Mouse (Mus musculus) mouse embryonic stem cell (cell line): Measurements from ENCODE around the gene Adra2b.

Experiments
- in situ Hi-C, 2 experiments: fragments of 300-500 bp; cut with MboI; formaldehyde crosslinking; loops; 1 replicate in 1 of 2; 3 replicates in 1 of 2; pipeline ENCODE4 v1.14.3; 2019 to 2020; ENCODE audit warnings: low sequenced_read_pairs in 2 of 2, low pct_unique_long_range_greater_than_20kb in 1 of 2, mixed read lengths in 1 of 2; ENCODE audit not compliant: unreplicated experiment in 1 of 2

Gene Adra2b

DNA sequence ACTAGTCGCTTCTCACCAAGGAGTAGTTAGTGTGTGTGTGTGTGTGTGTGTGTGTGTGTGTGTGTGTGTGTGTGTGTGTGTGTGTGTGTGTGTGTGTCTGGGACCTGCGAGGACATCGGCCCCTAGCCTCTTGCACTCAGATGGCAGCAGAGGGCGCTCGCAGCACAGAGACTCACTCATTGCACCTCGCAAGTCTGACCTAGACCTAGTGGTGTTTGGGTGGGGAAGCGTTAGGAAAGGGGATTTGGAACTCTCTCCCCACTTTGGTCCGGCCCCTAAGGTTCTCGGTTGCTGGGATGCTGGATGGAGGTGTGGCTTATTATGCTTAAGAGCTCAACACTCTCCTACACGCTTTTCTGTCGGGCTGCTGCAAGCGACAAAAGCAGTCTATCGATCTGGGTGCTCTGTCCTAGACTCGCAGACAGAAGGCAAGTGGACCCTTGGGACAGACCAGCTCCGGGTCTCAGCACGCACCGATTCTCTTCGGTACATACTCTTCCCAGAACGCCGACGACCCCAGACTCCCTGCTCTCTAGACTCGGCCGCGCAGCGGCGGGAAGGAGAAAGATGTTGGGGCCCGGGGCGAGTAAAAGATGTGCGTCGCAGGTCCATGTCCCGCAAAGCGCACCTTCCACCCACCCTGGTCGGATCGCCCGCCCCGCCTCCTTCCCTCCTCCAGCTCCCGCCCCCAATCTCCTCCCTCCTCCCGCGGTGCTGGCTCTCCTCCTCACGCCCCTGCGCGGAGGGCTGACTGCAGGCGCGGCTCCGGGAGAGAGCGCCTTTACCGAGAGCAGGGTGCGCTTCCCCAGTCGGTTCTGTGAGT lies at the start of gene Adra2b:
Gene Adra2b, plus strand, starts transcription at position 750 of the 823 bp plus-strand sequence.
- in situ Hi-C loops = loop anchor here in 1 of 2 experiments (5.0 to 25.0 kb wide), 2 partner anchors 80 to 325 kb away; partner anchors contain the start of gene Fahd2a

DNA sequence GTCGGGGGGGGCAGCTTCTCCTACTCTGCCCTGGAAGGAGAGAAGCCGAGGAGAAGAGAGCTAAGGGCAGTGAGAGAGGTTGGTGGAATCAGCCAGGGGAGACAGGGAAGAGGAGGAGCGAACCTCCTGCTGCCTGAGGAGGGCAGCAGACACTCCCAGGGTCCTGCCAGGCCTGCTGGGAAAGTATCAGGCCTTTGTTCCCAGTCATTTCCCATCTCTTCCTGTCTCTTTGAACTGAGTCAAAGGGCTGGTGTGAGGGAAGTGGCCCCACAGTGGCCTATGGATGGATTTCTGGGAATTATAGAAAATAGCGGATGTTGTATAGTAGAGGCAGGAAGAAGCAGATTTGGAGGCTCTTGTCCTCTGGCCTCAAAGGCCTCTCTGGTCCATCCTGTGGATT lies 49.1 kb upstream of the Adra2b start:
- in situ Hi-C loops = no loop called here

DNA sequence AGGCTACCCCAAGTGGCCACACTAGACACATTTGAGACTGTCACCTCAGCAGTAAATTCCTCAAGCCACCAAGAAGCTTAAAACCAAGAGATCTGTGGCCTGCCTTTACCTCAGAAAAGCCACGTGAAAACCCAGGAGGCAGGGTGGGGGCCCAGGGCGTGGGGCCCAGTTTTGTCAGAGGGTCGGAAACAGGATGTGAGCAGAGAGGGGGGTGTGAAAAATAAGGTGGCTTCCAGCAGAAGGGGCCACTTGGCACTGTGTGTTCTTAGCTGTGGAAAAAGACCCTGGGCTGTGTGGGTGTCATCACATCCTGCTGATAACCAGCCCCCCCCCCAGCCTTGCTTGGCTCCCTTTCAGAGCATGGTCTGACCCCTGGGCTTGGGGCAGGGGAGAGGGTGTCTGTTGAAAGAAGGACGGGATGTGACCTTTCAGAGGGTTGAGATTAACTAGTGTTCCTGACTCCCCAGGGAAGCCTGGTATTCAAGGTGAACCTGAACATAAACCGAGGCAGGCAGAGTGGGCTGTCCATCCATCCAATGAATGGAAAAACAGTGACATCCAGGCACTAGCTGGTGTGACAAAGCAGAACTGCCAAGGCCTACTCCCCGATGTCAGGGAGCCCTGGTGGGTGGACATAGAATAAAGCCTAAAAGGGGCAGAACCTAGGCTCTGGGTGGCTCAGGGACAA lies 48.4 kb upstream of the Adra2b start:
- in situ Hi-C loops = no loop called here

GRCm38 (mm10) chr2:127315155-127315470 lies 47.9 kb upstream of the Adra2b start:
- in situ Hi-C loops = no loop called here

DNA sequence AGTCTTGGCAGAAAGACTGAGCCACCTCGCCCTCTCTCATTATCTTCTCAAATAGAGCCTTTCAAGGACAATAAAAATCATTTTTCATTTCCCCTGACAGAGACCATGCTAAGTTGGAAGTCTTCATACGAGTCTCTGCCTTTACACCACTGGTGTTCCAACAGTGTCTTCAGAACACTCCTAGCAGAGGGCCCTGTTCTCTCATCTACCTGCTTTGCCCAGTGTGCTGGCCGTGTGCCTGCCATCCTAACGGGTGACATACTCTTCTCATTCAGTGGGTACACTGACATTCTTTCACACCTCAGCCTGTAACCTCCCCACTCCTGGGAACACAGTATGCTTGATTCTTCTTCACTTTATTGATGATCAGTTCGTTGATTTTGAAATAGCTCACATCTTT lies 46.6 kb upstream of the Adra2b start:
- in situ Hi-C loops = no loop called here

GRCm38 (mm10) chr2:127318136-127318535 lies 44.9 kb upstream of the Adra2b start:
- in situ Hi-C loops = no loop called here

- in situ Hi-C loops = no loop called here
Observed at GRCm38 (mm10) chr2:127319071-127319470, 43.9 kb upstream of the Adra2b start.

DNA sequence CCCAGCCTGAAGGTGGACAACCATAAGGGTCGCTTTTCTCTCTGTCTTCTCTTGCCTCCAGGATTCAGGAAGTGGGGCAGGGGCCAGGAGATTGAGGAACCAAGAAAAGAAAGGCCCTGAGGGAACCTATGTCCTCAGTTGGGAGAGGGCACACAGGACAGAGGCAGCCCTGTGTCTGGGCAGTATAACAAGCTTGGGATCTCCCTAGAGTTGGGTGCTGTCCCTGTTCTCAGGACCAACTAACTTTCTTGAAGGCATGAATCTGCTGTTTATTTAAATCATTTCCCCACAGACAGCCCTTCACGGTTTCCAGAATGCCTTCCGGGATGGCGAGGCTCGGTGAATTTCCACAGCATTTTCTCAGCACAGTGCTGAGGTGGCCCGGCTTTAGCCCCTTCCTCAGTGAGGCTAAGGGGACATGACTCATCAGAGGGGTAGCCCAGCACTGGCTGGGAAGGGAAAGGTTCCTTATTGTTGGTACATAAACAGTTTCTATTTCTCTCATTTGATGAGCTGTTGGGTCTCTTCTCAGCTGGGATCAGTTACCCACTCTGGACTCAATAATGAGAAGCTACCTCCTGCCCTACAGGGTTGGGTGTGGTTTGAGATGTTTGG lies 40.2 kb upstream of the Adra2b start:
- in situ Hi-C loops = no loop called here

GRCm38 (mm10) chr2:127323667-127324066 lies 39.3 kb upstream of the Adra2b start:
- in situ Hi-C loops = no loop called here

GRCm38 (mm10) chr2:127324456-127324855 lies 38.6 kb upstream of the Adra2b start:
- in situ Hi-C loops = no loop called here

GRCm38 (mm10) chr2:127328090-127328851 lies 34.7 kb upstream of the Adra2b start:
- in situ Hi-C loops = no loop called here

DNA sequence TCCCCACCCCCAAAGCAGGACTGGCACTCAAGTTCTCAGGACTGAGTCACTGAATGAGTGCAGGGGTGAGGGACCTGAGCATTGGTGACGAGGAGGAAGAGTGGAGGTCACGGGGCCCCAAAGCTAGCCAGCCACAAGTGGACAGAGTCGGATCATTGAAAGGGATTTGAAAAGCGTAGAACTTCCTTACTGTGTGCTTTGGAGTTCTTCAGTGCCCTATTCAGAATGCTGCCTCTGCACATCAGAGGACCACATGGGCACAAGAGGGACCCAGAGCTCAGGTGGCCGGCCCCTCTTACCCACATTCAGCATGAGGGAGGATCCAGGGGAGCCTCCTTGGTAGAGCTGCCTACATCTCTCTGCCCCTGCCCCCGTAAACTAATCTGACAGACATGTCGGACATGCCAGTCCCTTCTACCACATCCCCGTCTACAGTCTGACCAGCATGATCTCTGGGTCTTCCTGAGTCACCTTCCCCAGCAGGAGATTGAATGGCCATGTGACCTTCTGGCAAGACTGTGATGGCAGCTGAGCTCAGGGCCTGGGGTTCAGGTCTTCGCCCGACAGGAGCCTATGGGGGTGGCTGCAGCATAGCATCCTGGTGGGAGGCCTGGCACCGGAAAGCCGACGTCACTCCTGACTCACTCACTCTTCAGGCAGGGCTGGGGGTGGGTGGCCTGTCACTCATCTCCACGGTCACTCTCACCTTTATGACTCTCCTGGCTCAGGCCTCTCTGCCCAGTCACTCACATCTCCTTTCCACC lies 30.0 kb upstream of the Adra2b start:
- in situ Hi-C loops = no loop called here

- in situ Hi-C loops = no loop called here
Observed at GRCm38 (mm10) chr2:127333945-127334603, 28.9 kb upstream of the Adra2b start.

DNA sequence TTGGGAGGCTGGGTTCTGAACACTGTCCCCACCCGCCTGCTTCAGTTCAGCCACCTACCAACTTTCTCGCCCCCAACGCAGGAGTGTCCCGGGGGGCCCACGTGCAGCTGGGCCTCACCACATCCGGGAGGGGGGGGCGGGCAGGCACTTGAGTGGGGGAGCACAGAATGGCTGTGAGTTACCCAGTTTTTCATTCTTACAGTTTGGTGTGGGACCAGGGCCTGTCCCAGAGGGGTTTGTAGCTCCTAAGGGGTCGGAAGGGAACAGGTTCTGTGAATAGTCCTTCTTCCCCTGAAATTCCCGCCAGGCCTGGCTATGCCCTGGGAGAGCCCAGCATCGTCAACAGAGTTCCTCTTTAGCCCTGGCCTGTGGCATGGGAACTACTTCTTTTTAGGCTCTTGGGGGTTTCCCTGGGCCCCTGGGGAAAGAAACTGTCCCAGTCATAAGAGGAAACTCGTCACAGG lies 27.9 kb upstream of the Adra2b start:
- in situ Hi-C loops = no loop called here

GRCm38 (mm10) chr2:127335767-127336496 lies 27.1 kb upstream of the Adra2b start, which contains the start of gene Dusp2:
Gene Dusp2 (plus strand): TSS chr2:127336159.
- in situ Hi-C loops = no loop called here

DNA sequence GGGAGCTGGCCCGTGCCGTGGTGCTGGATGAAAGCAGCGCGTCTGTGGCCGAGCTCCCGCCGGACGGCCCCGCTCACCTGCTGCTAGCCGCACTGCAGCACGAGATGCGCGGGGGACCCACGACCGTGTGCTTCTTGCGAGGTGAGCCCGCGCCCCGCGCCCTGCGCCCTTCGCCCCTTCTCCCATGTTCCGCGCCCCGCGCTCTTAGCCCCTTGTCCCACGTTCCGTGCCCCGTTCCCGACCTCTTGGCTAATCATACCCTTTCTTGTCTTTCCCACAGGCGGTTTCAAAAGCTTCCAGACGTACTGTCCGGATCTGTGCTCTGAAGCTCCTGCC lies 26.5 kb upstream of the Adra2b start:
- in situ Hi-C loops = no loop called here

GRCm38 (mm10) chr2:127336885-127337284 lies 26.1 kb upstream of the Adra2b start:
- in situ Hi-C loops = no loop called here
